Mouse (Mus musculus) retina, embryonic 14.5 days (tissue): ENCODE data around the gene Akr1b7.

ENCODE experiments used
- DNase-seq: peaks from one replicate; pipeline ENCODE4 v3.0.0-alpha.2; 2015; ENCODE audit warnings: low spot score

The Akr1b7 gene

GRCm38 (mm10) chr6:34439006-34439405, 26.9 kb downstream of the Akr1b7 start:
- no peak for DNase-seq

- DNase-seq: no peak
Measured at GRCm38 (mm10) chr6:34441556-34442257, 29.6 kb downstream of the Akr1b7 start.

DNA sequence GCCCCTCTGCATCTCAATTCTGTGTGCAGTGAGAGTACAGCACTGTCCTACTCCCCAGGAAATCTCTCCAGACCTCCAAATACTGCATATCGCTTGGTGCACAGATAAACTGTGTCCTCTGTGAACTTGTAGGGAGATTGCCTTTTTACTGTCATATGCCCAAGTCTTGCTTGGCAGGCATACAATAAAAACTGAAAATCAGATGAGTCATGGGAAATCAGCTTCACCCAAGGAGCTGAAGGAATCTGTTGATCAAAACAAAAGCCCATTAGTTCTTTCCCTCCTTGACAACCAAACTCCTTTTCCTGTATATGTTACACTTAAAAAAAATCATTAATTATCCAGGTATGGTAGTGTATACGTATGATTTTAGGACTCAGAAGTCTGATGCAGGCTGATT, 31.7 kb downstream of the Akr1b7 start:
- DNase-seq: no peak

- peak; percentile 85 for DNase-seq
Measured at GRCm38 (mm10) chr6:34447961-34448360, 35.8 kb downstream of the Akr1b7 start.

GRCm38 (mm10) chr6:34448696-34449095, 36.6 kb downstream of the Akr1b7 start:
- no peak for DNase-seq

- no peak for DNase-seq
Measured at GRCm38 (mm10) chr6:34452963-34453770, 41.0 kb downstream of the Akr1b7 start.

- no peak for DNase-seq
Measured at GRCm38 (mm10) chr6:34459456-34459855, 47.3 kb downstream of the Akr1b7 start.

DNA sequence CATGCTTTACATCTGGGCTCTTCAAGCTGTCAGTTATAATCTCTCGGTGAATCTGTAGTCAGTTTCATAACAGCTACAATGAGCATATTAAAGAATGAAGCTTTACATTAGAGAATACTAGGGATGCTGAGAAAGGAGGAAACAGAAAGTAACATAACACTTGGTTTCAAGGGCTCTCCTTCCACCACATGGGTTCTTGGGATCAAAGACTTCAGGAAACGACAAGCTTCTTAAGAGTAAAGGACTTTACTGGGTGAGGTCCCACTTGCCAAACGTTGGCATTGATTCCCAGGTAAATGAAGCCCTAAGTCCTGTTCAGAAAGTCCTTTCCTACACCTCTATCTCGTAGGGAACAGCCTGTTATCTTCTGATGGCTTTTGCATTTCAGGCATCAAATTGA, 48.5 kb downstream of the Akr1b7 start:
- no peak for DNase-seq

DNA sequence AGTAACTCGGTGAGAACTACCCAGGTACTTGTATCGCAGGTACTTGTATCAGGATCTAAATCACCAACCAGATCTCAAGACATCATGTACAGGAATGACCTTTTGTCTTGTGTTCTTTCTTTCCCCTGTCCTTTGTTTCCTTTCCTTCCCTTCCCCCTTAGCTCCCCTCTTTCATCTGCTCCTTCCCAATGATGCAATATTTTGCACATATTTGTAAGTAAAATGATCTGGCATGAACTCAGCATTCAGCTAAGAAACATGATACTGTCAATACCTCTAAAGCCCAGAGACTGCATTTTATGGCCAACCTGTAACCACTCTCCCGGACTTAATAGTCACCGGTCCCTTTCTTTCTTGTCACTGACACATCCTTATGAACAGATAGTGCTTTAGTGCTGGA, 51.4 kb downstream of the Akr1b7 start:
- DNase-seq: no peak

GRCm38 (mm10) chr6:34471434-34472110, 59.4 kb downstream of the Akr1b7 start:
- no peak for DNase-seq
